Mouse (Mus musculus) layer of hippocampus, adult 2 months (tissue): Measurements from ENCODE around the gene Art2b. TPM values are rescaled to one million over a fixed set of nuclear protein-coding genes. Genes with fewer than 3 reads are reported as not detected.

Source experiments
- DNase-seq, 2 experiments: peaks; one replicate each; pipeline ENCODE4 v3.0.0; 2022; ENCODE audit warnings: low spot score in 2 of 2
- H3K27ac ChIP-seq: fragments of 200-600 bp; 2 replicates; pipeline ENCODE4 v1.8.1; 2022
- H3K4me3 ChIP-seq: fragments of 200-600 bp; 2 replicates; pipeline ENCODE4 v1.8.1; 2022; ENCODE audit warnings: mild to moderate bottlenecking
- CTCF ChIP-seq: fragments of 200-600 bp; conservative IDR thresholded peaks from 2 replicates; pipeline ENCODE4 v1.8.1; 2022; ENCODE audit warnings: antibody characterized with exemption, mild to moderate bottlenecking, moderate library complexity
- total RNA-seq, 2 experiments: library from RNA; stranded (reverse); gene quantifications; 2 replicates each; pipeline ENCODE4 v1.2.3; 2021

The Art2b gene
- total RNA-seq, 2 experiments from 2014 or later = not detected

DNA sequence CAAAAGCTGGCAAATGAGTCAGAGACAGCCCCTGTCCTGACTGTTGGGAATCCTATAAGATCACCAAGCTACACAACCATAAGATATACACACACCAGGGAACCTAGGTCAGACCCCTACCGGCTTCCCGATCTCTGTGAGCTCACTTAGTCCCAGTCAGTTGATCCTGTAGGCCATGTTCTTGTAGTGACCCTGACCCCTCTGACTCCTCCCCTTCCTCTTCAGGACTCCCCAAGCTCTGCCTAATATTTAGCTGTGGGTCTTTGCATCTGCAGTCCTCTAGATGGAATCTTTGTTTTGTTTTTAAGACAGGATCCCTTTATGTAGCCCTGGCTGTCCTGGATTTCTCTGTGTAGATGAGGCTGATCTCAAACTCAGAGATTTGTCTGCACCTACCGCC is 36.1 kb downstream of the Art2b start:
- no peak for DNase-seq
- TF ChIP-seq CTCF = no peak
- H3K4me3 ChIP-seq = no peak overlapping the region
- H3K27ac ChIP-seq = no peak overlapping the region

DNA sequence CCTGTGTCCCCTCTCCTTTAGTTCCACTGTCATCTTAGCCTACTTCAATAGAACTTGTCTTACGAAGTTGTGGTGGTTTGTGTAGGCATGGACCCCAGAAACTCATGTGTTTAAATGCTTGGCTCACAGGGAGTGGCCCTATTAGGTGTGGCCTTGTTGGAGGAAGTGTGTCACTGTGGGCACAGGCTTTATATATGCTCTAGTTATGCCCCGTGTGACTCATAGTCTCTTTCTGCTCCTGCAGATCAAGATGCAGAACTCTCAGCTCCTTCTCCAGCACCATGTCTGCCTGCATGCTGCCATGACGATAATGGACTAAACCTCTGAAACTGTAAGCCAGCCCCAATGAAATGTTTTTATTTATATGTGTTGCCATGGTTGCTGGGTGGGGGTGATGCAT is 37.7 kb downstream of the Art2b start:
- DNase-seq = no peak
- Histone ChIP-seq H3K4me3 (no peak overlapping the region), H3K27ac (no peak overlapping the region)
- no peak for TF ChIP-seq CTCF

DNA sequence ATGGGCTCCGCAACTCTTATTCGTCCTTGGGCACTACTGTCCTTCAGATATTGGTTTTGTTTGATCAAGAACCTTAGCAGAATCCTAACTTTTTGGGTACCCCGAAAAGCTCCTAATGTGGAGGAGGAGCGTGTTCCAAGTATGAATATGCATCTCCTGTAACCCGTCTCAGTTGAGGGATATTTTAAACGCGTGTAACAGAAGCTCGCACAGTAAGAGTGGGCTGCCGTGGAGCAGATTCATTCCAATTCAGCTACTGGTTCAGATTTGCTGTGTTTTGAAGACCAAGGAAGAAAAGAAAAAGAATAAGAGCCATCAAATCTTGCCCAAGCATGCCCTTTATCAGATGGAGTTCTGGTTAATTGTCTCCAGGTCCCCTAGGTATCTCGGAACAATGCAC is 43.7 kb downstream of the Art2b start:
- no peak for TF ChIP-seq CTCF
- Histone ChIP-seq H3K27ac (peak overlapping the region; percentile 67), H3K4me3 (no peak overlapping the region; the same call in 1 of the 2 replicates)
- peak in 1 of 2 experiments; percentile 61 for DNase-seq

DNA sequence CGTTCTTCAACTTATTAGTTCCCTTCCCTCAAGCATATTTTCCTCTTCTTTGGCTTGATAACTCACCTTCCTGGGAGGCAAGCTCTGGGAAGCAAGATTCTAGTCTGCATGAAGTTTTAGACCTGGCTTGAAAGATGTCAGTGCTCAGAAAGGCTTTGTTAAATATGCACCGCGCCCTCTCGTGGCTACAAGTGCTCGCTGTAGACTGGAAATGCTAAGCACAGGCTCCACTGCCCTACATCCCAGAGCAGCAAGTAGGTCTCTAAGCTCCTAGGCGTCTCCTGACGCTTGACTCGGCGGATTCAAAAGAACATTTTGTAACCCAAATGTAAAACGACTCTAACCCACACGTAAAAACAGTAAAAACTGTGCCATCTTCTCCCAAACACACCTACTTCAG is 44.3 kb downstream of the Art2b start:
- H3K27ac ChIP-seq = peak overlapping the region; percentile 67; the same call in 1 of the 2 replicates

DNA sequence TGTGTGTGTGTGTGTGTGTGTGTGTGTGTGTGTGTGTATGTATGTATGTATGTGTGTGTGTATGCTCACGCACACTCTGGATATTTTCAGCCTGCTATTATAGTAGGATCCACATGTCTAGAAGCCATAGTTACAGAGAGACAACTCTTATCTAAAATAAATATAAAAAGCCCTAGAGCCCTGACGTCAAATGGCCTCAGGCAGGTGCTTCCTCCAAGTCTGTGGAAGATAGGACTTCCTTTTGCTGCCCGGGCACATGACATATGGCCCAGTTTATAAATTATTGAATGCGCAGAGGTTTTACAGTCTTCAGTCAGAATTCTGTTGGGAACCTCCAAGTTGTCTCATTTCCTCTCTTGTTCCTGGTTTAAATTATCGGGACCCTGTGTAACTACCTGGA is 44.7 kb downstream of the Art2b start:
- TF ChIP-seq CTCF = no peak
- no peak for DNase-seq
- H3K27ac ChIP-seq = 0 out of 2 replicates have a peak overlapping the region, but pooled peaks have one; percentile 0
- H3K4me3 ChIP-seq = no peak overlapping the region

More for the DNA sequence above, 44.3 kb downstream of the Art2b start:
- DNase-seq = peak; percentile 75 to 81
- peak; percentile 84 for TF ChIP-seq CTCF
- no peak overlapping the region; the same call in 1 of the 2 replicates for H3K4me3 ChIP-seq

DNA sequence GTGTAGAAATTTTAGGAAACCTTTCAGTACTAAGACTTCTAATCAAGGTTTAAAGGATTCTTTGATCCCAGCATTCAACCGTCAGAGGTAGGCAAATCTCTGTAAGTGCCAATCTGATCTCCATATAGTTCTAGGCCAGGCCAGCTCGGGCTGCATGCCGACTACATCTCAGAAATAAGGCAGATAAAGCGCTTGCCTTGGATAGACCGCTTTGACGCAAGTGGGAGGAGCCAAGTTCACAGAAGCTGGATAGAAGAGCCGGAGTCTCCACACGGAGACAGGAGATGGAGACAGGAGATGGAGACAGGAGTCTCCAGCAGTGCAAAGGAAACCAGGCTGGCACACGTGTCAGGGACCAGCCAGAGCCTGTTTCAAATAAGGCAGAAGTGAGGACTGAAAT is 45.6 kb downstream of the Art2b start:
- H3K27ac ChIP-seq = no peak overlapping the region
- no peak overlapping the region for H3K4me3 ChIP-seq
- no peak for DNase-seq
- no peak for TF ChIP-seq CTCF

DNA sequence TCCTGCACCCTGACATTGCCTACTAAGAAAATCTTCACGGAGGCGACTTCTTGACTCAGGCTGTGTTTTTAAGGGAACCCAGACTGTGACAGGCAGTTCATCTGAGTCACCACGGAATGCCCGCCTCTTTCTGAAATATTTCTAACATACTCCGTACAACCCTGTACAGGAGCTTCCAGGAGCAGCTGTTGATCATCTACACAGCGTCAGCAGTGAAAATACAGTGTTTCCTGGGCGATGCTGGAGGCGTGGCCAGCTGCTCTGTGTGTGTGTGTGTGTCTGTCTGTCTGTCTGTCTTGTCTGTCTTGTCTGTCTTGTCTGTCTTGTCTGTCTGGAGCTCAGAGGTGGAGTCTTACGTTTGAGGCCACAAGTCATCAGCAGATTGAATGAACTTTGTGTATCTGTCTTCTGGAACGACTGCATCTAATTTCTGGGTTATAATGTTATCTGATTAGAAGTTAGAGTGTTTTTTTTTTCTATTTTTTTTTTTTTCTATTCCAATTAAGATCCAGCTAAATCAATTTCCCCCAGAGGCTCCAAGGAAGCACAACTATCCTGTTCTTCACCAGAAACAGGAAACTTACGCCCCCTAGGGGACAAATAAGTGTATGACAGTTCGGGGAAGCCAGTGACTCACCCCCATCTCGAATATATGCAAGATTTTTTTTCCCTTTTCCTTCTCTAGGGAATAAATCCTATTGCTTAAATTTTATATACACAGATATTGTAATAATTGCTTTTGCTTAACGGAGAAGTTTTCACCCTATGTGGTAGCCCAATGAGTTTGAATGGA is 47.1 kb downstream of the Art2b start:
- peak; percentile 70 to 78 for DNase-seq
- Histone ChIP-seq H3K27ac (peak overlapping the region; percentile 58; the same call in 1 of the 2 replicates), H3K4me3 (no peak overlapping the region)
- TF ChIP-seq CTCF = peak; percentile 90

DNA sequence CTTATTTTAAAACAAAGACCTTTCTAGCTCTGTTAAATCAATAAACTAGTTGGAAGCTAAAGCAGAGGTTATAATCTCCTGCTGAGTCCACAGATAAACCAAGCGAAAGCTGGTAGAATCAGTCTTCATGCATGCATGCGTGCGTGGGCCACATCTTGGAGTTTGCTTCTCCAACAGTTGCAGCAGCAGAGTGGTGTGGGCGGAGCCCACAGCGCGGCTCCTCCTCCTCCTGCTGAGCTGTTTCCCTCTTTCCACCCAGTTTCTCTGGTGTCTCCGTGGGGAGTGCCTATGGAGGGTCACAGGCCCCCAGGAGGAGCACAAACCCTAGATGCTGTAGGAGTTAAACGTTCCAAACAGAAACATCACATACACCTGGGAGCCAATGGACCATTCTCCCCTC is 47.9 kb downstream of the Art2b start:
- peak overlapping the region; percentile 58; the same call in 1 of the 2 replicates for H3K27ac ChIP-seq
- no peak for TF ChIP-seq CTCF
- peak in 1 of 2 experiments; percentile 41 for DNase-seq
- H3K4me3 ChIP-seq = no peak overlapping the region

DNA sequence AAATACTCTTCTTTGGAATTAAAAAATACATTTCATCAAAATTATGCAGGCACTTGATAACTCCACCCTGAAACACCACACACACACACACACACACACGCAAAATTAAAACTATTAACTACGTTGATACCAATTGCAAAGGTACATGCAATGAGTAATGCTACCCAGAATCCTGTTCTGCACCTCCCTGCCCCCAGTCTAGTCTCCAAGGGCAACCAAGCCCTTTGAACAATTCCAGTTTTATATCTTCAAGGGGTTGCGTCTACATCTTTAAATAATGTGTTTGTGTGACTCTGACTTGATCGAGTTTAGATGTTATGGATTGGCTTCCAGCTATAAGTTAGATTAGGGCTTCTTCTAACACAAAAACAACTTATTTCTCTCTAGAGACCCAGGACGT is 49.9 kb downstream of the Art2b start:
- no peak for DNase-seq
- 0 out of 2 replicates have a peak overlapping the region, but pooled peaks have one; percentile 33 for H3K27ac ChIP-seq
- TF ChIP-seq CTCF = no peak
- H3K4me3 ChIP-seq = no peak overlapping the region

DNA sequence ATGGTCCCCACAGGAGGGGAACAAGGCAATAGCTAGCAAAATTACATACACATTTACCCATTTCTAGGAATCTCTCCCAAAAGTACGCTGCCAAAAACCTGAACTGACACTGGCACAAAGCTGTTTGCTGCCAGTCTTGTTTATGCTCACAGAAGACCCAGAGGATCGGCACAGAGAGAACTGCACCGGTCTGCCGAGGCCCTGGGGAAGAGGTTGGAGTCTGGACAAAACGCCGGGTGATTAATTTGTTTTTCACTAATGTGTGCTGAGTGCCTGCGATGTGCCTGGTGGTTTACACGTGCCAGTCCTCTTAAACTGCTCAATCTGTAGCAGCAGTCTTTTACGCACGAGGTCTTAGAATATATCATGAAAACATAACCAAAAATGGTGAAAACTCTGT is 50.3 kb downstream of the Art2b start:
- no peak for DNase-seq
- H3K4me3 ChIP-seq = no peak overlapping the region
- TF ChIP-seq CTCF = no peak
- peak overlapping the region; percentile 33; the same call in 1 of the 2 replicates for H3K27ac ChIP-seq

DNA sequence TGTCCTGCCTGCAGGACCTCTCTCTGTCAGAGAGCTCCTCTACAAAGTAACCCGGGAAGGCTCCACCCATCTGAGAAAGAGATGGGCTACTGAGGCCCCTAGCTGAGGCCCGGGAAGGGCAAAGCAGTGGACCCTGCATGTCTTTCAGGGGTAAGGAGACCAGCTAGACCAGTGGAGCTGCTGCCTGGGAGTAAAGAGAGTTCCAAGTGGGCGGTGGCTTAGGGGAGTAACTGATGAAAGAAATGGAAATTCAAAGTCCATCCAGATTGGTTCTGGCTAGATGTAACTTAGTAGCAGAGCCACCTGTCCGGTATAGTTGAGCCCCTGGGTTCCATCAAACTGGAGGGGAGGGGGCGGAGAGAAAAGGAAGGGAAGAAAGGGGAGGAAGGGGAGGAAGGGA is 51.0 kb downstream of the Art2b start:
- Histone ChIP-seq H3K4me3 (no peak overlapping the region), H3K27ac (no peak overlapping the region)
- no peak for DNase-seq
- no peak for TF ChIP-seq CTCF

Other genes with a start within 250 kb of the Art2b start
- 10 to 100 TPM; 19.2 to 20.0 TPM for gene Arap1, start 237.5 kb downstream of the Art2b start, total RNA-seq
- gene Gm45837, start 174.7 kb downstream of the Art2b start, total RNA-seq = 1 to 10 TPM in 1 of 2 experiments, not detected in 1; 2.4 TPM
- 100 to 1,000 TPM; 300 to 318 TPM for gene Pde2a, start 163.9 kb downstream of the Art2b start, total RNA-seq
- gene Clpb, start 78.0 kb upstream of the Art2b start, total RNA-seq = 10 to 100 TPM; 53.5 to 55.0 TPM
- not detected for gene Phox2a, start 232.7 kb upstream of the Art2b start, total RNA-seq